Mouse (Mus musculus): ENCODE results near the gene Gm5767. TPM values are rescaled to one million over a fixed set of nuclear protein-coding genes. Genes with fewer than 3 reads are reported as not detected.
A peak's percentile ranks its signal among the peaks of the same experiment; 100 is the strongest.

Gene Gm5767
- polyA plus RNA-seq, 1 experiment from 2014 or later, result not detected

DNA sequence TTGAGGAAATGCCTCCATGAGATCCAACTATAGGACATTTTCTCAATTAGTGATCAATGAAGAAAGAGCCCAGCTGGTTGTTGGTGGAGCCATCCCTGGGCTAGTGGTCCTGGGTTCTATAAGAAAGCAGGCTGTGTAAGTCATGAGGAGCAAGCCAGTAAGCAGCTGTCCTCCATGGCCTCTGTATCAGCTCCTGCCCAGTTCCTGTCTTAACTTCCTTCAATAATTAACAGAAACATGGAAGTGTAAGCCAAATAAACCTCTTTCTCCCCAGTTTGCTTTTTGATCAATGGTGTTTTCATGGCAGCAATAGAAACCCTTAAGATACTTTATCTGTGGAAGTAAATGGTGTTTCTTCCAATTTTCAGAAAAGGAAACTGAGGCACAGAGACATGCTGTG, 7.8 kb upstream of the Gm5767 start:
- Histone ChIP-seq H3K4me3 (peak overlapping the region; percentile 66; the same call in 1 of the 2 replicates), H3K27ac (replicated peaks) (no peak overlapping the region), H3K9me3 (replicated peaks) (no peaks in the 10 kb centered on the region), H3K36me3 (peaks cover 16% of the 10 kb centered on the region), H3K27me3 (ENCODE audit: low read depth, poor library complexity, severe bottlenecking) (peaks cover 19% of the 10 kb centered on the region), H3K4me1 (peaks cover 51% of the 10 kb centered on the region)
- DNase-seq (ENCODE audit: low spot score), result no peak

- Histone ChIP-seq H3K27ac (replicated peaks) (no peak overlapping the region), H3K4me1 (peaks cover 46% of the 10 kb centered on the region), H3K9me3 (replicated peaks) (no peaks in the 10 kb centered on the region), H3K27me3 (ENCODE audit: low read depth, poor library complexity, severe bottlenecking) (peaks cover 19% of the 10 kb centered on the region), H3K36me3 (peaks cover 11% of the 10 kb centered on the region), H3K4me3 (no peak overlapping the region)
- no peak for DNase-seq (ENCODE audit: low spot score)
- 76% methylated on average over 6 of the region's 6 CpGs for WGBS
These were observed 7.2 kb upstream of the Gm5767 start for GRCm38 (mm10) chr16:8673343-8673742.

DNA sequence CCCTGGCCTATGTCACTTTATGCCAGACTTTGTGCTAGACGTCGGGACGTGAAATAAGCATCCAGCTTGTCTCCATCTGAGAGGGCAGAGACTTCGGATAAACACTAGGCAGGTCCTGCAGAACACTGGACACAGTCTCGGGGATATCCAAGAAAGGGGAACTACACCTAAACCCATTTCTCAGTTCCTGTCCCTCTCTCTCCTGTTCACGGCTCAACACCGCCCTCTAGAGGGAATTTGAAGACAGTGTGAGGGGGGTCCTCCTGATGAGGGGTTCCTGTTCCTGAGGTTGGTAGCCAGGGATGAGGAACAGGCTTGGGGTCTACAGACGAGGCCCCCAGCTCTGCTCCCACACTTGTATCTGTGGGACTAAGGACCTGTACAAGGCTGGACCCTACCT, 6.4 kb upstream of the Gm5767 start:
- peaks cover 37% of the 10 kb centered on the region for H3K4me1 ChIP-seq
- peak; percentile 70 for DNase-seq (ENCODE audit: low spot score)
- no peak overlapping the region for H3K4me3 ChIP-seq
- H3K36me3 ChIP-seq, result peaks cover 3% of the 10 kb centered on the region; the same call in 1 of the 2 replicates
- H3K27ac ChIP-seq (replicated peaks), result no peak overlapping the region
- WGBS, result 7% methylated on average over 8 of the region's 8 CpGs
- H3K9me3 ChIP-seq (replicated peaks), result no peaks in the 10 kb centered on the region
- peaks cover 19% of the 10 kb centered on the region for H3K27me3 ChIP-seq (ENCODE audit: low read depth, poor library complexity, severe bottlenecking)

DNA sequence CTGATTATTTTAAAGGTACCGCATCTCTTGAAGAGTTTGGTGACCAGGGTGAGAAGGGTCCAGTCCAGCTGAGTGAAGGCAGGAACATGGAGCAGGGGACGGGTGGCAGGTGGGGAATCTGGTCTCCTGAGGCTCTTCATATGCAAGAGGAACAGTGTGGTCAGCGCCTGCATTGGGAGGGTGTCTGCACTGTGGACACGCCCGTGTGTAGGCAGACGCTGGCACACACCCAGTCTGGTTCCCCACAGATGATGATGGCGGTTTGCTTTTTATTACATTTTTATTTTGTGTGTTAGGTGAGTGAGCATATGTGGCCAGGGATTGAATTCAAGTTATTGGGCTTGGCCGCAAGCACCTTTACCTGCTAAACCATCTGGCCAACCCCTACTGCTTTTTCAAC, 5.0 kb upstream of the Gm5767 start:
- no peak for DNase-seq (ENCODE audit: low spot score)
- Histone ChIP-seq H3K9me3 (replicated peaks) (no peaks in the 10 kb centered on the region), H3K27me3 (ENCODE audit: low read depth, poor library complexity, severe bottlenecking) (peaks cover 19% of the 10 kb centered on the region), H3K36me3 (no peaks in the 10 kb centered on the region), H3K27ac (replicated peaks) (no peak overlapping the region), H3K4me1 (peaks cover 24% of the 10 kb centered on the region), H3K4me3 (no peak overlapping the region)
- WGBS, result 83% methylated on average over 8 of the region's 8 CpGs

DNA sequence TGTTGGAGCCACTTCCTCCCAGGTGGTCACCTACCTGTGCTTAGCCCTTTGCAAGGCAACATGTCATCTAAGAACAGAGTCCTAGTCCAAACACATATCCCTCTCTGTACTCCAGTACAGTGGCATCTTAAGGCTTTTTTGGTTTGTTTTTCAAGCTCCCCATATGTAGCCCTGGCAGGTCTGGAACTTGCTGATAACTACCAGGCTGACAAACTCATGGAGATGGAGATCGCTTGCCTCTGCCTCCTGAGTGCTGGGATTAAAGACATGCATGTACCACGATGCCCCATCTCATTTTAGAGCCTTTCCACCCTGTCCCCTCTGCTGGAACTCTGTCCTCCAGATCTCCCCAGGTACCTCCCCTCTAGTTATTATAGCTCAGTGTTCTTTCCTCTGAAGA, 4.3 kb upstream of the Gm5767 start:
- Histone ChIP-seq H3K4me1 (peaks cover 17% of the 10 kb centered on the region), H3K27me3 (ENCODE audit: low read depth, poor library complexity, severe bottlenecking) (peaks cover 19% of the 10 kb centered on the region), H3K36me3 (no peaks in the 10 kb centered on the region), H3K9me3 (replicated peaks) (no peaks in the 10 kb centered on the region), H3K27ac (replicated peaks) (no peak overlapping the region), H3K4me3 (no peak overlapping the region)
- no peak for DNase-seq (ENCODE audit: low spot score)
- 83% methylated on average over 2 of the region's 2 CpGs for WGBS

DNA sequence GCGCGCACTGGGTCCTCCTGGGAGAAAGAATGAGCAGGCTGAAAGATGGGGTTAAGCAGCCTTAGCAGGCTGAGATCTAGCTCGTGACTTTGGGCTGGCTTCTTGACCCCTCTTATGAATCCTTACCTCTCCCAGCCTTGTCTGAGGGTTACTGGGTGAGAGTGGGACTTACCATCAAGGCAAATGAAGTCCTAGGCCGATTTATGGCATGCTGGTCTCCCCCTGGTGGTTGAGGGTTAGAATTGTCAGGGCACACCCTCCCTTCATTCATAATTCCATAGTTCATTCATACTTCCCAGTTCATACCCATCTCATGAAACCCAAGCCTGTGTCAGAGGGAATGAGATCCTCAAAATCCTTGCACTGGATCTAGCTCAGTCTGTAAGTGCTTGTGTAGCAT, 3.8 kb upstream of the Gm5767 start:
- Histone ChIP-seq H3K4me1 (peaks cover 12% of the 10 kb centered on the region; the same call in 1 of the 2 replicates), H3K36me3 (no peaks in the 10 kb centered on the region), H3K9me3 (replicated peaks) (no peaks in the 10 kb centered on the region), H3K4me3 (no peak overlapping the region), H3K27ac (replicated peaks) (no peak overlapping the region), H3K27me3 (ENCODE audit: low read depth, poor library complexity, severe bottlenecking) (peaks cover 19% of the 10 kb centered on the region)
- 48% methylated on average over 4 of the region's 4 CpGs for WGBS
- DNase-seq (ENCODE audit: low spot score), result peak; percentile 53

DNA sequence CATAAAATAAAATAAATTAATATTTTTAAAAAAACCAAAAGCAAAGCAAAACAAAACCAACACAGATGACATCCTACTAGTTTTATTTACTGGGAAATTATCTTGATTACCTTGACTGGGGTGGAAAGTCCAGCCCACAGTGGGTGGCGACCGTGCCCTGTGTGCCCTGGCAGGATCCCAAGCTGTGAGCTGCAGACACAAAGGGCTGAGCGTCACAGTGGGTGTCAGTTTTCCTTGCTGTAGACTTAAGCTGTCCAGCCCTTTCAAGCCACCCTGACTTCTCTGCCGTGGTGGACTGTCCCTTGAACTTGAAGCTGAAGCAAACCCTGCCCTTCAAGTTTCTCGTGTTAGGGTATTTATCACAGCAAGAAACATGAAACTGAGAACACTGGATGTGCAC, 2.5 kb upstream of the Gm5767 start:
- no peaks in the 10 kb centered on the region for H3K36me3 ChIP-seq
- H3K27me3 ChIP-seq (ENCODE audit: low read depth, poor library complexity, severe bottlenecking), result peaks cover 13% of the 10 kb centered on the region
- DNase-seq (ENCODE audit: low spot score), result no peak
- H3K4me1 ChIP-seq, result 0 out of 2 replicates have a peak, but pooled peaks cover 4% of the 10 kb centered on the region
- no peak overlapping the region for H3K27ac ChIP-seq (replicated peaks)
- 71% methylated on average over 5 of the region's 5 CpGs for WGBS
- H3K4me3 ChIP-seq, result no peak overlapping the region
- no peaks in the 10 kb centered on the region for H3K9me3 ChIP-seq (replicated peaks)

DNA sequence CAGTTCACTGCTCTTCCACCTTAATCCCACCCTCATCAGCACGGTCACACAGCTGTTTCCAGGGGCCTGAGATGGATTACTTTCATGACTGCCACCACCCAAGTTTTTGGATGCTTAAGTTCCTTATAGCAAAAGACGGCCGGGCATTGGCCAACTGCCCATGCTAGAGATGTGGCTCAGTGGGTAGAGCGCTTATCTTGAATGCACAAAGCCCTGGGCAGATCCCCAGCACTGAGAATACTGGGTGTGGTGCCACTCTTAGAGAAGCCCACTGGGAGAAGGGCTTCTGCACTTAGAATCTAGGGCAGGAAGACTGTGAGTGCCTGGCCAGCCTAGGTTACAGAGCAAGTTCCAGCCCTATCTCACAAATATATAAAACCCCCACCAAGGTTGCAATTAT, 1.9 kb upstream of the Gm5767 start:
- 87% methylated on average over 4 of the region's 4 CpGs for WGBS

DNA sequence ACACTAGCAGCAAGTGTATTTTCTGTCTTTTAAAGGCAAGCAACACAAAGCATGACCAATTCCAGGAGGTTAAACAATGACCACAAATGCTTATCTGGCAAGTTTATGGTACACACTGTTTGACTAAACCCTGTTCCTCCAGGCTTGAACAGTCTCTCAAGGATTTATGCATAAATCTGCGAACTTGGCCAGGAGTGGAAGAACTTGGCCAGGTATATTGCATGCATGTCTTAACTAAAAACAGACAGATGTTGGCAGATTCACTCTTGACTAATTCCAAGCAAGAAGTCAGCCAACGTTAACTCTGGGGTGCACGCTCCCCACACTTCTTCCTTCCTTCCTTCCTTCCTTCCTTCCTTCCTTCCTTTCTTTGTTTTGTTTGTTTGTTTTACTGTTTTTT, 790 bp upstream of the Gm5767 start:
- no peak for DNase-seq (ENCODE audit: low spot score)
- peaks cover 9% of the 10 kb centered on the region; the same call in 1 of the 2 replicates for H3K36me3 ChIP-seq
- no peak overlapping the region for H3K27ac ChIP-seq (replicated peaks)
- no peak overlapping the region for H3K4me3 ChIP-seq
- no peaks in the 10 kb centered on the region for H3K4me1 ChIP-seq
- H3K9me3 ChIP-seq (replicated peaks), result no peaks in the 10 kb centered on the region
- no peaks in the 10 kb centered on the region for H3K27me3 ChIP-seq (ENCODE audit: low read depth, poor library complexity, severe bottlenecking)
- WGBS, result 86% methylated on average over 3 of the region's 3 CpGs

More for the DNA sequence above, 1.9 kb upstream of the Gm5767 start:
- Histone ChIP-seq H3K4me1 (0 out of 2 replicates have a peak, but pooled peaks cover 4% of the 10 kb centered on the region), H3K4me3 (no peak overlapping the region), H3K9me3 (replicated peaks) (no peaks in the 10 kb centered on the region), H3K27ac (replicated peaks) (no peak overlapping the region), H3K36me3 (0 out of 2 replicates have a peak, but pooled peaks cover 2% of the 10 kb centered on the region), H3K27me3 (ENCODE audit: low read depth, poor library complexity, severe bottlenecking) (peaks cover 7% of the 10 kb centered on the region)
- no peak for DNase-seq (ENCODE audit: low spot score)

DNA sequence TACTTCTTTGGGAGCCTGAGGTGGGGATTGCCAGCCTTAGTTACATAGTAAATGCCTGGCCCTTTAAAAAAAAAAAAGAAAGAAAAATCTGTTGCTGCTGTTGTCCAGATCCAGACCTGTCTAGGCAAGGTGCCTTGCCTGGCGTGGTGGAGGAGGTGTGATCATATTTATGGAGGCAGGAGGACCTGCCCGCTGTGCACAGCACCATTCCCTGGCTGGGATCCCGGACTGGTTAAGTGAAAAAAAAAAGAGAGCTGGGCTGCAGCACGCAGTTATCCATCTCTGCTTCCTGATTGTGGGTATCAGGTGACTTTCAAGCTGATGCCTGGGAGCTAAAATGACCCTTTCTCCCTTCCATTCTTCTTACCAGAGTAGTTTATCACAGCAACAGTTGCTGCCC, 4.5 kb downstream of the Gm5767 start:
- no peaks in the 10 kb centered on the region for H3K4me1 ChIP-seq
- H3K36me3 ChIP-seq, result peaks cover 56% of the 10 kb centered on the region
- H3K9me3 ChIP-seq (replicated peaks), result no peaks in the 10 kb centered on the region
- DNase-seq (ENCODE audit: low spot score), result no peak
- WGBS, result 94% methylated on average over 4 of the region's 4 CpGs
- no peak overlapping the region for H3K27ac ChIP-seq (replicated peaks)
- H3K27me3 ChIP-seq (ENCODE audit: low read depth, poor library complexity, severe bottlenecking), result no peaks in the 10 kb centered on the region
- H3K4me3 ChIP-seq, result no peak overlapping the region

DNA sequence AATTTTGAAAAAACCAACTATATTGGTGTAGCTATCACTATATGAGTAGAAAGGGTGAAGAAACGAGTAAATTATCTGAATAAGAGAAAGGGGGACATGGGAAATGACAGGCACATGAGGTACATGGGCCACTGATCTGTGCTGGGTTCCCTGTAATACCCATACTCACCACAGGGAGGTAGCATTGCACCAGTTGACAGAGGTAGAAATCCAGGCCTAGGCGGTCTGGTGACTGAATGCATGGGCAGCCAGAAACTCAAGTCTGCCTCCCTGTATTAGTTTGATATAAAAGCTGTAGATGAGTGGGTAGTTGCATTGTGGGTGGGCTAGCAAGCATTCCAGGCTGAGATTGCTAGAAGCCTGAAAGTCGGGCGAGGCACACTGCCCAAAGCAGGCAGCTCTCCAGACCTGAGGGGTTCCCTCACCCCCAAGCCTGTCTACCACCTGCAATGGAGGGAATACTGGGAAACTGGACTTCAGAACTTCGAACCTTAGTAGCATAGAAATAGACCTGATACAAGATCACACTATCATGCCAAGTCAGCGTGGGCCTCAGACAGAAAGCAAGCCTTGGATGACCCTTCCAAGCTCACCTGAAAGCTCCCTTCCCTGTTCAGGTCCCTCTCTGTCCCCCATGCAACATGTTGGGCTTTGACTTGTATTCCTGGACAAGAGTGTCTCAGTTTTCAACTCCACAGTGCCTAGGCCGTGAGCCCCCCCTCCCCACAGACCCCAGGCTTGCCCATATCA, 5.7 kb downstream of the Gm5767 start:
- peaks cover 68% of the 10 kb centered on the region for H3K36me3 ChIP-seq

GRCm38 (mm10) chr16:8686871-8687535, 6.4 kb downstream of the Gm5767 start:
- Histone ChIP-seq H3K36me3 (peaks cover 75% of the 10 kb centered on the region), H3K4me3 (no peak overlapping the region), H3K9me3 (replicated peaks) (no peaks in the 10 kb centered on the region), H3K27me3 (ENCODE audit: low read depth, poor library complexity, severe bottlenecking) (no peaks in the 10 kb centered on the region), H3K4me1 (no peaks in the 10 kb centered on the region), H3K27ac (replicated peaks) (peak overlapping the region; percentile 18; the same call in 1 of the 2 replicates)
- no peak for DNase-seq (ENCODE audit: low spot score)
- 87% methylated on average over 11 of the region's 11 CpGs for WGBS

More for the DNA sequence above, 5.7 kb downstream of the Gm5767 start:
- no peak overlapping the region for H3K27ac ChIP-seq (replicated peaks)
- DNase-seq (ENCODE audit: low spot score), result peak; percentile 65
- H3K4me1 ChIP-seq, result no peaks in the 10 kb centered on the region
- WGBS, result 64% methylated on average over 7 of the region's 7 CpGs
- no peaks in the 10 kb centered on the region for H3K27me3 ChIP-seq (ENCODE audit: low read depth, poor library complexity, severe bottlenecking)
- no peak overlapping the region for H3K4me3 ChIP-seq
- H3K9me3 ChIP-seq (replicated peaks), result no peaks in the 10 kb centered on the region

DNA sequence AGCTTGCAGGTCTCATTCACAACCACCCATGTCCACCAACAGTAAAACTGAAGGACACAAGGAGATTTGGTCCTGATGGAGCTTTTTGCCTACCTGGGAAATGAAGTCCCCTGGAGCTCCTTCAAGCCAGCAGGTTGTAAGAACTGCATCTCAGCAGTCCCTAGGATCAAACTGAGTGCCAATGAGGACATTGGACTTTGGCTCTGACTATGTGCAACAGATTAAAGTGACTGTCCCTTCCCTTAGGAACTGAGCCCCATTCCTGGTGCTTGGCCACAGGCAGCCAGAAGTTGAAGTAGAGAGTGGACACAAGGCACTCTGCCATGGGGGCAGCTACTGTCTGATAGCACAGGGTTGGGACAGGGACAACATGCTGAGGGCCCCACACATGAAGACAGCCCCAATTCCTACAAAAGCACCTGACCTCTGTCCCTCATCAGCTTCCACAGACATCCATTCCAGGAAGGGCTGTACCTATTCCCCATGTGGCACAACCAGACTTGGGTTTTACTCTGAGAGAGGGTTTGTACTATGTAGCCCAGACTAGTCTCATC, 7.1 kb downstream of the Gm5767 start:
- Histone ChIP-seq H3K36me3 (peaks cover 81% of the 10 kb centered on the region), H3K4me3 (no peak overlapping the region), H3K27me3 (ENCODE audit: low read depth, poor library complexity, severe bottlenecking) (no peaks in the 10 kb centered on the region), H3K4me1 (no peaks in the 10 kb centered on the region), H3K9me3 (replicated peaks) (no peaks in the 10 kb centered on the region), H3K27ac (replicated peaks) (peak overlapping the region; percentile 18; the same call in 1 of the 2 replicates)
- DNase-seq (ENCODE audit: low spot score), result no peak

Measured in midbrain, embryonic 10.5 days (tissue).